Mouse (Mus musculus) hindbrain, embryonic 15.5 days (tissue): Measurements from ENCODE around the gene Ppp1r35. TPM values are rescaled to one million over a fixed set of nuclear protein-coding genes. Genes with fewer than 3 reads are reported as not detected.

Source experiments
- ATAC-seq: fragments of 200-750 bp; cut with Nextera tagmentation; 2 replicates; pipeline ENCODE4 v1.8.0; 2017; ENCODE audit warnings: low read depth, moderate number of reproducible peaks, moderate TSS enrichment; ENCODE audit not compliant: low FRiP score
- H3K27ac ChIP-seq: fragments of 300-500 bp; sonication (generic); replicated peaks from 2 replicates; pipeline ENCODE4 v1.5.1; 2015; ENCODE audit warnings: mild to moderate bottlenecking, inconsistent platforms
- H3K27me3 ChIP-seq: fragments of 300-500 bp; sonication (generic); 2 replicates; pipeline ENCODE4 v1.6.1; 2015; ENCODE audit warnings: control low read depth, inconsistent platforms
- H3K36me3 ChIP-seq: fragments of 300-500 bp; sonication (generic); 2 replicates; pipeline ENCODE4 v1.6.1; 2015; ENCODE audit warnings: control low read depth, inconsistent platforms
- H3K4me1 ChIP-seq: fragments of 300-500 bp; sonication (generic); replicated peaks from 2 replicates; pipeline ENCODE4 v1.6.1; 2015; ENCODE audit warnings: control low read depth, inconsistent platforms
- H3K4me2 ChIP-seq: fragments of 300-500 bp; sonication (generic); 2 replicates; pipeline ENCODE4 v1.6.1; 2015; ENCODE audit warnings: moderate library complexity, mild to moderate bottlenecking, inconsistent platforms
- H3K4me3 ChIP-seq: fragments of 300-500 bp; sonication (generic); 2 replicates; pipeline ENCODE4 v1.5.1; 2015; ENCODE audit warnings: mild to moderate bottlenecking, inconsistent platforms
- H3K9ac ChIP-seq: fragments of 300-500 bp; sonication (generic); 2 replicates; pipeline ENCODE4 v1.6.1; 2015; ENCODE audit warnings: inconsistent platforms
- H3K9me3 ChIP-seq: fragments of 300-500 bp; sonication (generic); 2 replicates; pipeline ENCODE4 v1.6.1; 2016; ENCODE audit warnings: control low read depth, inconsistent platforms
- WGBS: fragments of 180-500 bp; shearing (Covaris S2); methylation state at CpG from one replicate; pipeline ENCODE4 v1.1.7; 2015; 5-methylcytosine and 5-hydroxymethylcytosine counted together
- polyA plus RNA-seq: library from polyadenylated mRNA; unstranded; fragments of >200 nt; fragmentation: Nextera tagmentation; extraction: Ambion mirVana; gene quantifications from 2 replicates; pipeline ENCODE4 v1.2.1, GENCODE M21; 2015

Ppp1r35 gene
- 43.4 and 44.7 TPM in 2 replicates for polyA plus RNA-seq

GRCm38 (mm10) chr5:137778635-137779034 is at the start of gene Ppp1r35:
Gene Ppp1r35, plus strand, starts transcription at chr5:137778849.
- Histone ChIP-seq H3K9ac (peak within 1 kb of the TSS; percentile 91), H3K27me3 (no peaks in the 10 kb centered on the region), H3K36me3 (peaks cover 29% of the 10 kb centered on the region), H3K4me2 (peak within 1 kb of the TSS; percentile 83), H3K4me3 (peak within 1 kb of the TSS; percentile 86), H3K27ac (peak within 1 kb of the TSS; percentile 89), H3K4me1 (peaks cover 42% of the 10 kb centered on the region), H3K9me3 (no peaks in the 10 kb centered on the region)
- peak; percentile 95 for ATAC-seq
- WGBS = under 1% methylated on average over 31 of the region's 31 CpGs

DNA sequence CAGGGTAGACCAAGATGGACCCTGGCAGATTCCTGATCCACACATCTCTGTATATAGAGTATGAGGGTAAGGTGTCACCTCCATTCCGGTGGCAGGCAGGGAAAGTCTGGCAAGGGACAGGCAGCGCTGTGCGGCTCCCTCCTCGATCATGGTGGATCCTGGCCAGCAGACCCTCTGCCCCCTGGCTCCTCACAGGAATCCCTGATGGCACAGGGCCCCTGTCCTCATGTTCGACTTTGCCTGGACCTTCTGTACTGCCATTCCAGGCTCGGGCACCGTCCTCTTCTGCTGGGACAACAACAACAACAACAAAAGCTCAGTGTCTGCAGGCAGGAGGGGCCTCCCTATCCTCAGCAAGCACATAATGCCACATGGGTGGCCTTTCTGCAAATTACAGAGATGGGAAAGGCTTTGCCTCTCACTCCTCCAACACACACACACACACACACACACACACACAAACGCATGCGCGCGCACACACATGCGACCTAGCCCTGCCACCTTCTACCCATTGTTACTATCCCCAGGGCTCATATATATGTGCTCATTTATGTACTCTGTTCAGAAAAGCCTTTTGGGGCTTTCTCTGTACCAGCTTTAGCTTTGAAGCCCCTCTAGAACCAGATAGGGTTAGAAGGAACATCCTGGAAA is 44.9 kb upstream of the Ppp1r35 start:
- 15% methylated on average over 12 of the region's 12 CpGs for WGBS
- Histone ChIP-seq H3K9ac (peak overlapping the region; percentile 28; the same call in 1 of the 2 replicates), H3K36me3 (peaks cover 43% of the 10 kb centered on the region), H3K27ac (peak overlapping the region; percentile 92), H3K4me3 (peak overlapping the region; percentile 30), H3K4me1 (peaks cover 50% of the 10 kb centered on the region), H3K9me3 (no peaks in the 10 kb centered on the region), H3K4me2 (peak overlapping the region; percentile 58), H3K27me3 (no peaks in the 10 kb centered on the region)
- ATAC-seq = peak; percentile 65

GRCm38 (mm10) chr5:137734289-137735061 is 44.2 kb upstream of the Ppp1r35 start:
- peak overlapping the region; percentile 58 for H3K4me2 ChIP-seq
- ATAC-seq = peak; percentile 94
- peak overlapping the region; percentile 30 for H3K4me3 ChIP-seq
- no peaks in the 10 kb centered on the region for H3K27me3 ChIP-seq
- H3K9ac ChIP-seq = peak overlapping the region; percentile 39
- H3K27ac ChIP-seq = peak overlapping the region; percentile 92
- H3K9me3 ChIP-seq = no peaks in the 10 kb centered on the region
- 35% methylated on average over 6 of the region's 6 CpGs for WGBS
- peaks cover 57% of the 10 kb centered on the region for H3K4me1 ChIP-seq
- peaks cover 40% of the 10 kb centered on the region for H3K36me3 ChIP-seq

DNA sequence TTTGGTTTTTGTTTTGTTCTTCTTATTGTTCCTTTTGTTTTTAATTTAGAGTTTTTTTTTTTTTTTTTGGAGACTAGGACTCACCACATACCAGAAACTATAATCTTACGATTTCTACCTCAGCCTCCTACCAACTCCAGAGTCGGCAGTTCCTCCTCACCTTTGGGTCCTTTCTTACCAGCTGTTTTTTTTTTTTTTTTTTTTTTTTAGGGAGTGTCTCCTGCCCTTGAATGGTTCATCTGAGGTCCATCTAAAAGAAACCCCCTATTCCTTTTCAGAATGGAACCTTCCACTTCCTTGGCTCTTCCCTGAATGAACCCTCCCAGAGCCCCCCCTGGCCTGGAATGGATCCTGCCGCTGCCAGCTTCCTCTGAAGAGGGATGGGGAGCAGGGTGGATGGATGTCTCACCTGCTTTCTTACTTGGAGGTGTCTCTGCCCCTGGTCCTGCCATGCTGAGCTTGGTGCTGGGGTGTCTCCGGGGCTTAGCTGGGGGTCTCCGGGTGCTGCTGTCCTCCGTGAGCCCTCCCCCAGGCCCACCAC is 41.2 kb upstream of the Ppp1r35 start:
- Histone ChIP-seq H3K4me1 (peaks cover 67% of the 10 kb centered on the region), H3K4me3 (peak overlapping the region; percentile 2; the same call in 1 of the 2 replicates), H3K9me3 (no peaks in the 10 kb centered on the region), H3K27ac (peak overlapping the region; percentile 93), H3K27me3 (no peaks in the 10 kb centered on the region), H3K36me3 (peaks cover 23% of the 10 kb centered on the region), H3K9ac (0 out of 2 replicates have a peak overlapping the region, but pooled peaks have one; percentile 62), H3K4me2 (peak overlapping the region; percentile 94)
- 83% methylated on average over 6 of the region's 6 CpGs for WGBS
- no peak for ATAC-seq

DNA sequence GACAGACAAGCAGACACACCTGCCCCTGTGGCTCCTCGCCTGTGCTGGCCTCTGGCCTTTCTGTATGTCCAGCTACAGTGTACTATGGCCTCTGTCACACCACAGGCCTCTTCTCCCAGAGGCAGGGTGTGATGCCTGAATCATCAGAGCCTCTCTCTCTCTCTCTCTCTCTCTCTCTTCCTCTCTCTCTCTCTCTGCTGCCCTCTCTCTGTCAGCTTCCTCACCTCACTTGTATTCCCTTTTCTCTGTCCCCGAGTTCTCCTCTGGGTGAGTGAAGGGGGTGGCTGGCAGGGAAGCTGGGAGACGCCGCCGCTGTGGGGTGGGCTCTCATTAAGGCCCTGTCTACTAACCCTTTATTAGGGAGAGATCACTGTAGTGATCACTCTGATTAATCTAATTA is 40.1 kb upstream of the Ppp1r35 start:
- ATAC-seq = no peak
- H3K27ac ChIP-seq = peak overlapping the region; percentile 93
- H3K4me2 ChIP-seq = peak overlapping the region; percentile 94
- no peaks in the 10 kb centered on the region for H3K9me3 ChIP-seq
- WGBS = 31% methylated on average over 5 of the region's 5 CpGs
- no peaks in the 10 kb centered on the region for H3K27me3 ChIP-seq
- H3K36me3 ChIP-seq = peaks cover 17% of the 10 kb centered on the region
- peak overlapping the region; percentile 62 for H3K9ac ChIP-seq
- peak overlapping the region; percentile 64 for H3K4me3 ChIP-seq
- H3K4me1 ChIP-seq = peaks cover 59% of the 10 kb centered on the region

- peak overlapping the region; percentile 94 for H3K4me2 ChIP-seq
- H3K9me3 ChIP-seq = no peaks in the 10 kb centered on the region
- H3K27me3 ChIP-seq = no peaks in the 10 kb centered on the region
- peak overlapping the region; percentile 93 for H3K27ac ChIP-seq
- peak overlapping the region; percentile 64 for H3K4me3 ChIP-seq
- H3K9ac ChIP-seq = peak overlapping the region; percentile 62
- ATAC-seq = no peak
- H3K36me3 ChIP-seq = peaks cover 17% of the 10 kb centered on the region
- peaks cover 50% of the 10 kb centered on the region for H3K4me1 ChIP-seq
- WGBS = 31% methylated on average over 9 of the region's 9 CpGs
These were observed 39.2 kb upstream of the Ppp1r35 start for GRCm38 (mm10) chr5:137739471-137739870.

DNA sequence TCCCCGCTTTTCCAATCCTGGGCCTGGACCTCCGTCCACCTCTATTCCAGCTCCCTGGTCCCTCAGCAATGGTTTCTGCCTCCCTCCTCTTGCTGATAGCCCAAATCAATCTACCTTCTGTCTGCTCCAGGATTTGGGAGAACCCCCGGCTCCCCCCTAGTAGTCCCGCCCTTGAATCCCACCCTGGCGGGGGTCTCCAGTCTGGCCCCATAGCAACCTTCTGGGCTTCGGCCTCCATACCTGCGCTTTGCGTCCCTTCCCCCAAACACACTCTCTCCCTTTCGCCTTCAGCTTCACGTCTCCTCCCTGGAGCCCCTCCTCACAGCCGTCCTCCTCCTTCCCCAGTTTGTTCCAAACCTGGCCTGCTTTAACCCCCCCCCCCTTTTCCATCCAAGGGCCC is 38.1 kb upstream of the Ppp1r35 start:
- peaks cover 43% of the 10 kb centered on the region for H3K4me1 ChIP-seq
- no peak; the same call in 1 of the 2 replicates for ATAC-seq
- WGBS = 4% methylated on average over 11 of the region's 11 CpGs
- peak overlapping the region; percentile 94 for H3K4me2 ChIP-seq
- H3K36me3 ChIP-seq = peaks cover 16% of the 10 kb centered on the region
- no peaks in the 10 kb centered on the region for H3K9me3 ChIP-seq
- H3K27me3 ChIP-seq = no peaks in the 10 kb centered on the region
- peak overlapping the region; percentile 64 for H3K4me3 ChIP-seq
- peak overlapping the region; percentile 62 for H3K9ac ChIP-seq
- H3K27ac ChIP-seq = peak overlapping the region; percentile 93

DNA sequence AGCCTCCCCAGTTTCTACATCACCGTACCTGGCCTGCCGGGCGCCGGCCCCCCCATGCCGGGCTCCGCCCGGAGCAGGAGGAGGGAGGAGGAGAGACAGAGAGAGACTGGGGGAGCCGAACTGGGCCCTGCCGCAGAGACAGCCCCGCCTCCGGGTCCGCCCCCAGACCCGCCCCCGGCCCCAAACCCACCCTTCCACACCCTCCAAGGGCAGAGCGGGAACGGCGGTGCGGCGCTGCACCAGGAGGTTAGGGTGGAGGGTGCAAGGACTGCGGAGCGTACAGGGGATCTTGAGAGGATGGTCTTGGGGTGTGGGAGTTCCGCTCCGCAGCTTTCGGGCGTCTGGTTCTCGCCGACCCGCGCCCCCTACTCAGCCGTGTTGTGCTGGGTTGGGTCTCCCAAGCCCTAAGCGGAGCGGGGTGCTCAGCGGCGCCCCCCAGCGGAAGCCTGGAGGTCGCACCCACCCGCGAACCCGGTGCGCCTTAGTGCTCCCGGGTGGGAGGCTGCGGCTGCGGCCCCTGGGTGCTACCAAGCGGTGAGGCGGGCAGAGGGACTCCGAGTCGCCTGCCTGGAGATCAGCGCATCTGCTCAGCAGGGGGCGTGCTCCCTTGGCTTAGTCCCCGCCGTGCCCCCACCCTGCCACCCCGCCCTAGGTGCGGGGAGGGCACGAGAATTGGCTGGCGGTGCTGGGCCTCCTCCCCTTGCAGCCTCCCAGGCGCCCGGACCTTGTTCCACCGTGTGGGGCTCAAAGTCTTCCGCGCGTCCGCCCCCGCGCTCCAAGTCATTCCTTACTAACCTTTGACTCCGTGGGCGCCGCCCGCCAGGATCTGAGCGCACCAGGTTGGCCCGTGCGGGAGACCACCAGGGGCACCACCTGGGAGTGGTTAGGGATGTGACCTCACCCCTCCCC is 37.4 kb upstream of the Ppp1r35 start, which contains the start of gene Nyap1:
TSS of gene Nyap1 (minus strand) at position 585 of the 909 bp plus-strand sequence.
- Histone ChIP-seq H3K27me3 (no peaks in the 10 kb centered on the region), H3K4me1 (peaks cover 41% of the 10 kb centered on the region), H3K9me3 (no peaks in the 10 kb centered on the region), H3K27ac (peak within 1 kb of the TSS; percentile 93), H3K4me3 (peak within 1 kb of the TSS; percentile 64), H3K9ac (peak within 1 kb of the TSS; percentile 62), H3K4me2 (peak within 1 kb of the TSS; percentile 94), H3K36me3 (0 out of 2 replicates have a peak, but pooled peaks cover 10% of the 10 kb centered on the region)
- 0% methylated on average over 64 of the region's 71 CpGs for whole genome bisulfite sequencing
- ATAC-seq = peak; percentile 90

GRCm38 (mm10) chr5:137742048-137742447 is 36.6 kb upstream of the Ppp1r35 start:
- Histone ChIP-seq H3K9ac (no peak overlapping the region), H3K4me2 (peak overlapping the region; percentile 94), H3K27me3 (no peaks in the 10 kb centered on the region), H3K36me3 (0 out of 2 replicates have a peak, but pooled peaks cover 5% of the 10 kb centered on the region), H3K4me1 (peaks cover 47% of the 10 kb centered on the region), H3K27ac (no peak overlapping the region), H3K4me3 (peak overlapping the region; percentile 64), H3K9me3 (no peaks in the 10 kb centered on the region)
- 71% methylated on average over 10 of the region's 10 CpGs for WGBS
- ATAC-seq = no peak

DNA sequence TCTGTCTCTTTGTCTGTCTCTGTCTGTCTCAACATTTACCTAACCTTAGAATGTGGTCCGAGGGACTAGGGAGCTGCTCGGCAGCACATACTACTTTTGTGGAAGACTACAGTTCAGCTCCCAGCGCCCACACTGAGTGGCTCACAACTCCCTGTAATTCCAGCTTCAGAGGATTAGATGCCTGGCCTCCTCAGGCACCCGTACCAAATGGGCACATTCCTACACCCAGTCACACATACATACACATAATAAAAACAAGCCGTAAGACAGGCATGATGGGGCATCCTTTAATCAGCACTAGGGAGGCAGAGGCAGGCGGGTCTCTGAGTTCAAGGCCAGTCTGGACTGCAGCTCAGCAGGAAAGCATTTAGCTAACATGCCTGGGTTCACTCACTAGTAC is 35.8 kb upstream of the Ppp1r35 start:
- H3K27ac ChIP-seq = no peak overlapping the region
- no peak overlapping the region for H3K4me2 ChIP-seq
- no peaks in the 10 kb centered on the region for H3K9me3 ChIP-seq
- H3K4me1 ChIP-seq = peaks cover 50% of the 10 kb centered on the region
- H3K36me3 ChIP-seq = 0 out of 2 replicates have a peak, but pooled peaks cover 3% of the 10 kb centered on the region
- H3K9ac ChIP-seq = no peak overlapping the region
- H3K27me3 ChIP-seq = no peaks in the 10 kb centered on the region
- no peak overlapping the region for H3K4me3 ChIP-seq
- no peak for ATAC-seq
- 94% methylated on average over 6 of the region's 6 CpGs for WGBS

- Histone ChIP-seq H3K27me3 (no peaks in the 10 kb centered on the region), H3K27ac (no peak overlapping the region), H3K36me3 (no peaks in the 10 kb centered on the region), H3K4me3 (no peak overlapping the region), H3K4me2 (no peak overlapping the region), H3K9me3 (no peaks in the 10 kb centered on the region), H3K9ac (no peak overlapping the region), H3K4me1 (peaks cover 50% of the 10 kb centered on the region)
- 88% methylated on average over 7 of the region's 7 CpGs for WGBS
- no peak for ATAC-seq
These were observed 34.5 kb upstream of the Ppp1r35 start for GRCm38 (mm10) chr5:137744197-137744596.
